Mouse (Mus musculus) liver, embryonic 14.5 days (tissue): ENCODE results near the gene Postn. TPM values are rescaled to one million over a fixed set of nuclear protein-coding genes. Genes with fewer than 3 reads are reported as not detected.

Experiments used
- ATAC-seq: fragments of 200-750 bp; cut with Nextera tagmentation; 2 replicates; pipeline ENCODE4 v1.8.0; 2017; ENCODE audit warnings: moderate number of reproducible peaks, mild to moderate bottlenecking, moderate library complexity; ENCODE audit not compliant: insufficient read depth
- DNase-seq, 3 experiments: peaks; one replicate each; pipeline ENCODE4 v3.0.0-alpha.2; 2012 to 2013; ENCODE audit warnings: low read depth in 3 of 3, low spot score in 3 of 3
- H3K27ac ChIP-seq: fragments of 300-500 bp; sonication (generic); 2 replicates; pipeline ENCODE4 v1.5.1; 2014; ENCODE audit warnings: moderate library complexity, mild to moderate bottlenecking, control low read depth, inconsistent platforms
- H3K27me3 ChIP-seq: fragments of 300-500 bp; sonication (generic); 2 replicates; pipeline ENCODE4 v1.6.1; 2014; ENCODE audit warnings: mild to moderate bottlenecking, low read length, moderate library complexity; ENCODE audit not compliant: control insufficient read depth, insufficient read depth
- H3K36me3 ChIP-seq: fragments of 300-500 bp; sonication (generic); replicated peaks from 2 replicates; pipeline ENCODE4 v1.6.1; 2014; ENCODE audit warnings: low read depth; ENCODE audit not compliant: control insufficient read depth, insufficient read depth
- H3K4me1 ChIP-seq, 2 experiments: fragments of 200-500 bp in 1 of 2; fragments of 300-500 bp in 1 of 2; sonication (generic) in 1 of 2; replicated peaks; 2 replicates each; pipeline ENCODE4 v1.6.1; 2012 to 2014; ENCODE audit warnings: antibody characterized with exemption in 1 of 2, inconsistent platforms in 1 of 2, low read length in 1 of 2; ENCODE audit not compliant: control insufficient read depth in 2 of 2, insufficient read depth in 2 of 2
- H3K4me2 ChIP-seq: fragments of 300-500 bp; sonication (generic); 2 replicates; pipeline ENCODE4 v1.6.1; 2014; ENCODE audit warnings: low read depth, mild to moderate bottlenecking, control low read depth, moderate library complexity
- H3K4me3 ChIP-seq, 2 experiments: fragments of 200-500 bp in 1 of 2; fragments of 300-500 bp in 1 of 2; sonication (generic) in 1 of 2; 2 replicates each; pipeline ENCODE4 v1.5.1; 2012 to 2014; ENCODE audit warnings: low read depth in 2 of 2, low read length in 2 of 2, mild to moderate bottlenecking in 2 of 2, control low read depth in 1 of 2, inconsistent platforms in 1 of 2, moderate library complexity in 1 of 2; ENCODE audit not compliant: insufficient read depth in 1 of 2
- H3K9ac ChIP-seq: fragments of 300-500 bp; sonication (generic); replicated peaks from 2 replicates; pipeline ENCODE4 v1.6.1; 2014; ENCODE audit warnings: mild to moderate bottlenecking, control low read depth, moderate library complexity
- H3K9me3 ChIP-seq: fragments of 300-500 bp; sonication (generic); 2 replicates; pipeline ENCODE4 v1.6.1; 2016; ENCODE audit warnings: low read length, mixed read lengths; ENCODE audit not compliant: control insufficient read depth
- CTCF ChIP-seq: IDR thresholded peaks from 2 replicates; pipeline ENCODE4 v1.5.1; 2016; ENCODE audit warnings: antibody characterized with exemption, low read depth, control low read depth
- EP300 ChIP-seq: IDR thresholded peaks from 2 replicates; pipeline ENCODE4 v1.6.1; 2016; ENCODE audit warnings: antibody characterized with exemption, low read depth
- WGBS: fragments of 180-500 bp; shearing (Covaris S2); extraction: QIAGEN DNeasy Blood & Tissue Kit; methylation state at CpG from one replicate; pipeline ENCODE4 v1.1.7; 2014; ENCODE audit not compliant: insufficient replicate concordance; 5-methylcytosine and 5-hydroxymethylcytosine counted together
- polyA plus RNA-seq, 2 experiments: library from polyadenylated mRNA; depleted of rRNA in 1 of 2; stranded (reverse) in 1 of 2; unstranded in 1 of 2; fragments of >200 nt; fragmentation: Nextera tagmentation in 1 of 2; extraction: Ambion mirVana in 1 of 2; gene quantifications; 2 replicates each; pipeline versions ENCODE4 v1.2.1 to v1.2.3; 2012 to 2014

Postn gene
- polyA plus RNA-seq, 2 experiments: 15.1 to 17.7 TPM

DNA sequence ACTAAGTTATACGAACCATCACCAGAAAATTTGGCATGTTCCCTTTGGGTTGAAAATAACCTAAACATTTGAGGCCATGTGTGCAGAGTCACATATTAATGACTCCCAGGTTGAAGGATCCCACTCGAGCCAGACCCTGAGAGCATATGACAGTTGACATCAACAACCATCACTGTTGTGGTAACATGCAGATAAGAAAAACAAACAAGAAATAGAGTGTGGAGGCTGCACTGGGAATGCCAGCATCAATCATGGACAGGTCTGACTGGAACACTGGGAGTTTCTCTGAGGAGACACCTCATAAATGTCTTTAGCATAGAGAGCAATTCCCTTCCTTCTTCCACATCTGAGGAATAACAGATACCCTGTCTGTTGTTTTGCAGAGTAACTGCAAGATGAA lies 45.7 kb downstream of the Postn start:
- Histone ChIP-seq H3K36me3 (no peaks in the 10 kb centered on the region), H3K9ac (no peak overlapping the region), H3K27me3 (no peaks in the 10 kb centered on the region), H3K4me3 (no peak overlapping the region), H3K27ac (no peak overlapping the region), H3K4me1 (no peaks in the 10 kb centered on the region), H3K4me2 (no peak overlapping the region), H3K9me3 (no peaks in the 10 kb centered on the region)
- ATAC-seq (no peak), DNase-seq (no peak)
- no peak for TF ChIP-seq EP300
- 31% methylated on average over 2 of the region's 2 CpGs for WGBS

DNA sequence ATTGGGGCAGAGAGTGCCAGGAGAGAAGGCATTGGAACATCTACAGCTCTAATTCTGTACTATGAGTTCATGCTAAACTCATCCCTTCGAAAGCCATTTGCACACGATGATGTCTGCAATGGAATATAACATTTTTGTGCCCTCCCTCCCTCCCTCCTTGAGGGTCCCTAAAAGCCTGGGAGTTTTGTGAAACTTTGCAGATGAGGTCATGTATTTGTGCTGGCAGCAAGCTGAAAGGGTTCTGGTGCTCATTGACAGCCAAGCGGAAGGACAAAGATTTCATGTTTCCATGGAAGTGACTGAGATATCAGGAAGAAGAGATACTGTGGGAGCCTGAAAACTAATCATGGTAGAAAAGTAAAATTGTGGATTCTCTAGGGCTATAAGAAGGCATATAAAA lies 50.1 kb downstream of the Postn start:
- 75% methylated on average over 3 of the region's 3 CpGs for WGBS
- TF ChIP-seq EP300 (no peak), CTCF (no peak)

DNA sequence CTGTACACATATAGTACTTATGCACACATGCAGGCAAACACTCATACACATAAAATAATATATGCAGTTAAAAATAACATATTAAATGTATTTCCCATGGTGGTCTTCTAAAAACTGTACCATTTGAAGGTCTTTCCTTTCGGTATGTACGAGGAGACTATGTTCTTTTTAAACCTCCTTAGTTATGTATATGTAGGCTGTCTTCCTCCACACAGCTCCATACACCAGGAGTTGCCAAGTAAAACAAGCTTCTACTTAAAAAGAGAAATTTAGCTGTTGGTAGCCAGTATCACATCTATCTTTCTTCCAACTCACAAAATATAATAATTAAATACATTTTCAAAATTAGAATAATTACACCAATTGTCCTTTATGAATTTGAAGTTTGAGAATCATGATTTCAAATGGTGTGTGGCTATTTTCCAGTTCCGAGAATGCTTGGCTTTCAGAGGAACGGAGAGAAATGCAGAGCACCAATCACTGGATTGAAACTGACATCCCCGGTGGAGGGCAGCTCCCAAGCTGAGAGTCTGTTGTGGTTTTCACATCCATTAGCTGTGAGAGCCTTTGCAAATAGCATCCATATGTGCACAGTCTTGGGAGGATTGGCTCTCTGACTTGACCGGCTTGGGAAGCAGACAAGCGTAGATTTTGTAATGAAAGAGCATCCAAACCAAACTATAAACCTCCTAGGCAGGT lies 52.1 kb downstream of the Postn start:
- no peak for DNase-seq
- ATAC-seq: no peak
- no peak overlapping the region for H3K4me3 ChIP-seq
- no peaks in the 10 kb centered on the region for H3K27me3 ChIP-seq
- TF ChIP-seq EP300: no peak
- no peak for TF ChIP-seq CTCF
- WGBS: 57% methylated on average over 7 of the region's 7 CpGs
- no peaks in the 10 kb centered on the region; a peak in 1 of 4 replicates for H3K4me1 ChIP-seq
- H3K36me3 ChIP-seq: no peaks in the 10 kb centered on the region
- H3K9ac ChIP-seq: no peak overlapping the region
- no peaks in the 10 kb centered on the region for H3K9me3 ChIP-seq
- no peak overlapping the region for H3K4me2 ChIP-seq
- no peak overlapping the region for H3K27ac ChIP-seq

More for the DNA sequence above, 50.1 kb downstream of the Postn start:
- Histone ChIP-seq H3K27ac (no peak overlapping the region), H3K9me3 (no peaks in the 10 kb centered on the region), H3K4me3 (no peak overlapping the region), H3K4me2 (no peak overlapping the region), H3K9ac (no peak overlapping the region), H3K4me1 (no peaks in the 10 kb centered on the region), H3K36me3 (no peaks in the 10 kb centered on the region), H3K27me3 (no peaks in the 10 kb centered on the region)
- DNase-seq: no peak
- ATAC-seq: no peak

DNA sequence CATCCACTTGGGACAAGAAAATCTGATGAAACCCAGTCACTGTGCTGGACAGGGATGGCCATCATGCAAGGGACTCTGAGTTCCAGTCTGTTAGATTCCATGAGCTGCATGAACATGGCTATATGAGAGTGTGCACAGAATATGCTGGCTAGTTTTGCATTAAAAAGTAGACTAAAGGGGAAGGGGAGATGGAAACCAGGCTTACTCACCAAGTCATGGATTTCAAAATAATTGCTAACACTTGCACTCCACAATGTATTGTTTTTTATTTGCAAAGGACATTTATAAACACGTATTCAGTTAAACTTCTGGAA lies 52.6 kb downstream of the Postn start:
- Histone ChIP-seq H3K9ac (no peak overlapping the region), H3K4me1 (no peaks in the 10 kb centered on the region; a peak in 1 of 4 replicates), H3K27me3 (no peaks in the 10 kb centered on the region), H3K36me3 (no peaks in the 10 kb centered on the region), H3K9me3 (no peaks in the 10 kb centered on the region), H3K27ac (no peak overlapping the region), H3K4me3 (no peak overlapping the region), H3K4me2 (no peak overlapping the region)
- TF ChIP-seq EP300 (no peak), CTCF (no peak)
- ATAC-seq (no peak), DNase-seq (no peak)
- 63% methylated on average over 1 of the region's 1 CpGs for WGBS

DNA sequence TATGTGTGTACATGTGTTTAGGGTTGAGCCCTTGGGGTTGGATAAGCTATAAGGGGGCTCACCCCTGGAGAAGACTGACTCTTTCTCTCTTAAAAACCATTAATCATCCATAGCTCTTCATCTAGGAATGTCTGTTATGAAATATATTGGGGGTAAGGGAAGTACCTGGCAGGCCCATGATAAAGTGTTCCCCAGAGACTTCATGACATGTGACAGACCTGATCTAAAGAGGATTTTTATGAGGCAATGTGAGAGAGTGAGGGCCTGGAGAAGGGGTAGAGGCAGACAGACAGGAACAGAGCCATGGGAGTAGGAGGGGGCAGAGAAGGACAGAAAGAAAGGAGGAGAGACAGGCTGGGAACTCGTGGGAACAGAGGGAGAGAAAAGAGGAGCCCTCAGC lies 53.5 kb downstream of the Postn start:
- ATAC-seq: no peak
- no peaks in the 10 kb centered on the region for H3K27me3 ChIP-seq
- H3K4me2 ChIP-seq: no peak overlapping the region
- H3K4me3 ChIP-seq: no peak overlapping the region
- no peaks in the 10 kb centered on the region; a peak in 1 of 4 replicates for H3K4me1 ChIP-seq
- H3K36me3 ChIP-seq: no peaks in the 10 kb centered on the region
- TF ChIP-seq CTCF (no peak), EP300 (no peak)
- 40% methylated on average over 1 of the region's 1 CpGs for WGBS
- H3K9me3 ChIP-seq: no peaks in the 10 kb centered on the region
- no peak for DNase-seq
- H3K9ac ChIP-seq: no peak overlapping the region
- H3K27ac ChIP-seq: no peak overlapping the region
